Mouse (Mus musculus): ENCODE measurements around the gene Nans.

GRCm38 (mm10) chr4:46526798-46527557, 37.9 kb downstream of the Nans start:
- peak; percentile 69 for TF ChIP-seq CTCF (IDR thresholded peaks at IDR 0.05; ENCODE audit: low read depth, low read length)
- TF ChIP-seq POLR2A (IDR thresholded peaks at IDR 0.05; ENCODE audit: insufficient read depth, low read length): no peak
- TF ChIP-seq EP300 (IDR thresholded peaks at IDR 0.05; ENCODE audit: insufficient read depth, low read depth, low read length): no peak

Measured in ES-Bruce4 (cell line).